Mouse (Mus musculus) hindbrain, embryonic 13.5 days (tissue): ENCODE results near the gene Lrpap1. TPM values are rescaled to one million over a fixed set of nuclear protein-coding genes. Genes with fewer than 3 reads are reported as not detected.

Source experiments
- ATAC-seq: fragments of 200-750 bp; cut with Nextera tagmentation; 2 replicates; pipeline ENCODE4 v1.8.0; 2017; ENCODE audit warnings: moderate TSS enrichment; ENCODE audit not compliant: low FRiP score
- H3K27ac ChIP-seq: fragments of 300-500 bp; sonication (generic); 2 replicates; pipeline ENCODE4 v1.5.1; 2015; ENCODE audit warnings: inconsistent platforms, mild to moderate bottlenecking, moderate library complexity
- H3K27me3 ChIP-seq: fragments of 300-500 bp; sonication (generic); 2 replicates; pipeline ENCODE4 v1.6.1; 2015; ENCODE audit warnings: mild to moderate bottlenecking, inconsistent platforms
- H3K36me3 ChIP-seq: fragments of 300-500 bp; sonication (generic); 2 replicates; pipeline ENCODE4 v1.6.1; 2015; ENCODE audit warnings: mild to moderate bottlenecking, inconsistent platforms
- H3K4me1 ChIP-seq: fragments of 300-500 bp; sonication (generic); replicated peaks from 2 replicates; pipeline ENCODE4 v1.6.1; 2015; ENCODE audit warnings: inconsistent platforms
- H3K4me2 ChIP-seq: fragments of 300-500 bp; sonication (generic); 2 replicates; pipeline ENCODE4 v1.6.1; 2015; ENCODE audit warnings: inconsistent platforms, mild to moderate bottlenecking, moderate library complexity
- H3K4me3 ChIP-seq: fragments of 300-500 bp; sonication (generic); 2 replicates; pipeline ENCODE4 v1.5.1; 2015; ENCODE audit warnings: mild to moderate bottlenecking, inconsistent platforms
- H3K9ac ChIP-seq: fragments of 300-500 bp; sonication (generic); 2 replicates; pipeline ENCODE4 v1.6.1; 2015; ENCODE audit warnings: mild to moderate bottlenecking, inconsistent platforms
- H3K9me3 ChIP-seq: fragments of 300-500 bp; sonication (generic); 2 replicates; pipeline ENCODE4 v1.6.1; 2016; ENCODE audit warnings: inconsistent platforms
- WGBS: fragments of 180-500 bp; shearing (Covaris S2); methylation state at CpG from one replicate; pipeline ENCODE4 v1.1.7; 2015; 5-methylcytosine and 5-hydroxymethylcytosine counted together
- polyA plus RNA-seq: library from polyadenylated mRNA; unstranded; fragments of >200 nt; fragmentation: Nextera tagmentation; extraction: Ambion mirVana; gene quantifications from 2 replicates; pipeline ENCODE4 v1.2.1, GENCODE M21; 2015

Gene Lrpap1
- polyA plus RNA-seq, 1 experiment from 2014 or later: 126 TPM

GRCm38 (mm10) chr5:35042431-35043109 lies 63.0 kb downstream of the Lrpap1 start:
- Histone ChIP-seq H3K27ac (no peak overlapping the region), H3K36me3 (no peaks in the 10 kb centered on the region), H3K9ac (no peak overlapping the region), H3K4me1 (no peaks in the 10 kb centered on the region), H3K4me3 (no peak overlapping the region), H3K9me3 (no peaks in the 10 kb centered on the region), H3K4me2 (no peak overlapping the region), H3K27me3 (no peaks in the 10 kb centered on the region)
- ATAC-seq: peak; percentile 39
- WGBS: 74% methylated on average over 10 of the region's 10 CpGs

Other genes with a start within 250 kb of the Lrpap1 start
- gene Msantd1, start 197.8 kb downstream of the Lrpap1 start, polyA plus RNA-seq: 2.5 and 2.6 TPM in 2 replicates
- gene Rgs12, start 156.3 kb downstream of the Lrpap1 start, polyA plus RNA-seq: 54.9 and 59.1 TPM in 2 replicates
- gene Hgfac, start 64.3 kb downstream of the Lrpap1 start, polyA plus RNA-seq: 0.47 TPM in 2 replicates
- 3.9 and 4.9 TPM in 2 replicates for gene Dok7, start 49.0 kb downstream of the Lrpap1 start, polyA plus RNA-seq
- gene Adra2c, start 172.6 kb upstream of the Lrpap1 start, polyA plus RNA-seq: 0.21 and 0.36 TPM in 2 replicates